Mouse (Mus musculus) forebrain, embryonic 16.5 days (tissue): ENCODE measurements around the gene Olfr1477. TPM values are rescaled to one million over a fixed set of nuclear protein-coding genes. Genes with fewer than 3 reads are reported as not detected.
"Not testable (repeated sequence)": the region's sequence is repeated elsewhere in the genome, so short reads cannot be mapped to it uniquely, and the experiment has no call there.

ENCODE experiments used
- ATAC-seq: fragments of 200-750 bp; cut with Nextera tagmentation; 2 replicates; pipeline ENCODE4 v1.8.0; 2017; ENCODE audit warnings: mild to moderate bottlenecking, moderate library complexity
- H3K27ac ChIP-seq: fragments of 300-500 bp; sonication (generic); 2 replicates; pipeline ENCODE4 v1.5.1; 2014; ENCODE audit warnings: low read length, control low read depth
- H3K27me3 ChIP-seq: fragments of 300-500 bp; sonication (generic); replicated peaks from 2 replicates; pipeline ENCODE4 v1.6.1; 2014; ENCODE audit warnings: low read length; ENCODE audit not compliant: control insufficient read depth, insufficient read depth
- H3K36me3 ChIP-seq: fragments of 300-500 bp; sonication (generic); 2 replicates; pipeline ENCODE4 v1.6.1; 2014; ENCODE audit not compliant: control insufficient read depth, insufficient read depth
- H3K4me1 ChIP-seq: fragments of 300-500 bp; sonication (generic); replicated peaks from 2 replicates; pipeline ENCODE4 v1.6.1; 2014; ENCODE audit warnings: low read length; ENCODE audit not compliant: control insufficient read depth, insufficient read depth
- H3K4me2 ChIP-seq: fragments of 300-500 bp; sonication (generic); 2 replicates; pipeline ENCODE4 v1.6.1; 2014; ENCODE audit warnings: mild to moderate bottlenecking, low read length, control low read depth
- H3K4me3 ChIP-seq: fragments of 300-500 bp; sonication (generic); replicated peaks from 2 replicates; pipeline ENCODE4 v1.5.1; 2014; ENCODE audit warnings: mild to moderate bottlenecking, low read length, control low read depth
- H3K9ac ChIP-seq: fragments of 300-500 bp; sonication (generic); replicated peaks from 2 replicates; pipeline ENCODE4 v1.6.1; 2014; ENCODE audit warnings: low read depth, low read length, control low read depth
- H3K9me3 ChIP-seq: fragments of 300-500 bp; sonication (generic); 2 replicates; pipeline ENCODE4 v1.6.1; 2016; ENCODE audit warnings: low read length; ENCODE audit not compliant: control insufficient read depth
- WGBS: fragments of 180-500 bp; shearing (Covaris S2); extraction: QIAGEN DNeasy Blood & Tissue Kit; methylation state at CpG from one replicate; pipeline ENCODE4 v1.1.7; 2014; 5-methylcytosine and 5-hydroxymethylcytosine counted together
- polyA plus RNA-seq: library from polyadenylated mRNA; unstranded; fragments of >200 nt; fragmentation: Nextera tagmentation; extraction: Ambion mirVana; gene quantifications from 2 replicates; pipeline ENCODE4 v1.2.1, GENCODE M21; 2015

Olfr1477 gene
- not detected in 2 replicates for polyA plus RNA-seq

- Histone ChIP-seq H3K4me3 (no peak within 1 kb of the TSS), H3K27me3 (no peaks in the 10 kb centered on the region), H3K4me2 (no peak within 1 kb of the TSS), H3K9ac (no peak within 1 kb of the TSS), H3K4me1 (no peaks in the 10 kb centered on the region), H3K9me3 (no peaks in the 10 kb centered on the region; the same call in 1 of the 2 replicates), H3K36me3 (no peaks in the 10 kb centered on the region), H3K27ac (no peak within 1 kb of the TSS)
- 73% methylated on average over 3 of the region's 3 CpGs for WGBS
- ATAC-seq, result no peak
These were observed at the start of gene Olfr1477 for GRCm38 (mm10) chr19:13500246-13500645. TSS of gene Olfr1477 (plus strand) at chr19:13500546.

GRCm38 (mm10) chr19:13455986-13456385 is 44.4 kb upstream of the Olfr1477 start, which contains the start of gene Olfr1472:
TSS of gene Olfr1472 (minus strand) at chr19:13456086.
- peaks cover 5% of the 10 kb centered on the region; the same call in 1 of the 2 replicates for H3K9me3 ChIP-seq
- H3K4me3 ChIP-seq, result no peak within 1 kb of the TSS
- no peaks in the 10 kb centered on the region for H3K4me1 ChIP-seq
- no peak within 1 kb of the TSS for H3K4me2 ChIP-seq
- H3K27me3 ChIP-seq, result no peaks in the 10 kb centered on the region
- 85% methylated on average over 1 of the region's 1 CpGs for WGBS
- no peaks in the 10 kb centered on the region for H3K36me3 ChIP-seq
- H3K9ac ChIP-seq, result no peak within 1 kb of the TSS
- ATAC-seq, result no peak
- H3K27ac ChIP-seq, result no peak within 1 kb of the TSS

- H3K4me2 ChIP-seq, H3K4me1 ChIP-seq, H3K27me3 ChIP-seq, H3K9me3 ChIP-seq, ATAC-seq, H3K4me3 ChIP-seq, H3K9ac ChIP-seq, H3K36me3 ChIP-seq, H3K27ac ChIP-seq: not testable (repeated sequence)
- 79% methylated on average over 4 of the region's 4 CpGs for WGBS
These were observed 31.1 kb upstream of the Olfr1477 start, which contains the start of gene Olfr1474 for GRCm38 (mm10) chr19:13469265-13469664. TSS of gene Olfr1474 (plus strand) at chr19:13469565.

- H3K4me1 ChIP-seq, result no peaks in the 10 kb centered on the region
These were observed 20.2 kb upstream of the Olfr1477 start, which contains the start of gene Olfr1475 for GRCm38 (mm10) chr19:13480096-13480495. TSS of gene Olfr1475 (minus strand) at chr19:13480196.

GRCm38 (mm10) chr19:13527613-13528012 is 27.3 kb downstream of the Olfr1477 start, which contains the start of gene Olfr1480:
TSS of gene Olfr1480 (plus strand) at chr19:13527913.
- 80% methylated on average over 2 of the region's 2 CpGs for WGBS
- Histone ChIP-seq H3K9ac (no peak within 1 kb of the TSS), H3K36me3 (no peaks in the 10 kb centered on the region), H3K4me1 (no peaks in the 10 kb centered on the region), H3K27me3 (no peaks in the 10 kb centered on the region), H3K4me2 (no peak within 1 kb of the TSS), H3K4me3 (no peak within 1 kb of the TSS), H3K9me3 (peaks cover 10% of the 10 kb centered on the region), H3K27ac (no peak within 1 kb of the TSS)
- no peak for ATAC-seq

More at GRCm38 (mm10) chr19:13480096-13480495, 20.2 kb upstream of the Olfr1477 start, which contains the start of gene Olfr1475:
- Histone ChIP-seq H3K4me3 (no peak within 1 kb of the TSS), H3K36me3 (no peaks in the 10 kb centered on the region), H3K27me3 (no peaks in the 10 kb centered on the region), H3K9ac (no peak within 1 kb of the TSS), H3K27ac (no peak within 1 kb of the TSS), H3K9me3 (peaks cover 2% of the 10 kb centered on the region; the same call in 1 of the 2 replicates), H3K4me2 (no peak within 1 kb of the TSS)
- no peak for ATAC-seq

Other genes with a start within 250 kb of the Olfr1477 start
- gene Olfr1465, start 185.0 kb upstream of the Olfr1477 start, polyA plus RNA-seq, result not detected in 2 replicates
- not detected in 2 replicates for gene Olfr1466, start 161.7 kb upstream of the Olfr1477 start, polyA plus RNA-seq
- gene Olfr1467, start 138.3 kb upstream of the Olfr1477 start, polyA plus RNA-seq, result not detected in 2 replicates
- not detected in 2 replicates for gene Olfr1469, start 92.7 kb upstream of the Olfr1477 start, polyA plus RNA-seq
- not detected in 2 replicates for gene Olfr1471, start 57.1 kb upstream of the Olfr1477 start, polyA plus RNA-seq
- gene Olfr1472, start 44.5 kb upstream of the Olfr1477 start, polyA plus RNA-seq, result not detected in 2 replicates
- gene Olfr1474, start 31.0 kb upstream of the Olfr1477 start, polyA plus RNA-seq, result not detected in 2 replicates
- not detected in 2 replicates for gene Olfr1475, start 20.4 kb upstream of the Olfr1477 start, polyA plus RNA-seq
- not detected in 2 replicates for gene Olfr1480, start 27.4 kb downstream of the Olfr1477 start, polyA plus RNA-seq
- not detected in 2 replicates for gene Olfr1484, start 83.0 kb downstream of the Olfr1477 start, polyA plus RNA-seq
- not detected in 2 replicates for gene Olfr1487, start 116.8 kb downstream of the Olfr1477 start, polyA plus RNA-seq
- gene Olfr1489, start 131.1 kb downstream of the Olfr1477 start, polyA plus RNA-seq, result not detected in 2 replicates
- not detected in 2 replicates for gene Olfr1490, start 150.5 kb downstream of the Olfr1477 start, polyA plus RNA-seq
- not detected in 2 replicates for gene Olfr1491, start 196.7 kb downstream of the Olfr1477 start, polyA plus RNA-seq
- not detected in 2 replicates for gene Olfr1493-ps1, start 222.7 kb downstream of the Olfr1477 start, polyA plus RNA-seq
- gene Olfr1494, start 239.2 kb downstream of the Olfr1477 start, polyA plus RNA-seq, result not detected in 2 replicates